Mouse (Mus musculus) intestine, postnatal 0 days (tissue): Measurements from ENCODE around the gene Scgn. TPM values are rescaled to one million over a fixed set of nuclear protein-coding genes. Genes with fewer than 3 reads are reported as not detected.

Source experiments
- ATAC-seq: fragments of 200-750 bp; cut with Nextera tagmentation; 2 replicates; pipeline ENCODE4 v1.8.0; 2017; ENCODE audit warnings: mild to moderate bottlenecking, moderate TSS enrichment, moderate library complexity
- H3K27ac ChIP-seq: fragments of 300-500 bp; sonication (generic); 2 replicates; pipeline ENCODE4 v1.5.1; 2014; ENCODE audit warnings: mild to moderate bottlenecking, low read depth, low read length, moderate library complexity
- H3K27me3 ChIP-seq: fragments of 300-500 bp; sonication (generic); replicated peaks from 2 replicates; pipeline ENCODE4 v1.6.1; 2014; ENCODE audit warnings: low read length, mixed read lengths; ENCODE audit not compliant: control insufficient read depth, insufficient read depth
- H3K36me3 ChIP-seq: fragments of 300-500 bp; sonication (generic); 2 replicates; pipeline ENCODE4 v1.6.1; 2014; ENCODE audit warnings: mild to moderate bottlenecking, moderate library complexity; ENCODE audit not compliant: control insufficient read depth, insufficient read depth
- H3K4me1 ChIP-seq: fragments of 300-500 bp; sonication (generic); replicated peaks from 2 replicates; pipeline ENCODE4 v1.6.1; 2014; ENCODE audit warnings: antibody characterized with exemption, low read length, mixed read lengths; ENCODE audit not compliant: control insufficient read depth, insufficient read depth
- H3K4me2 ChIP-seq: fragments of 300-500 bp; sonication (generic); replicated peaks from 2 replicates; pipeline ENCODE4 v1.6.1; 2014; ENCODE audit warnings: low read depth, mild to moderate bottlenecking, moderate library complexity
- H3K4me3 ChIP-seq: fragments of 300-500 bp; sonication (generic); 2 replicates; pipeline ENCODE4 v1.5.1; 2014; ENCODE audit warnings: low read depth, low read length
- H3K9ac ChIP-seq: fragments of 300-500 bp; sonication (generic); 2 replicates; pipeline ENCODE4 v1.6.1; 2014; ENCODE audit warnings: mild to moderate bottlenecking, low read depth, low read length
- H3K9me3 ChIP-seq: fragments of 300-500 bp; sonication (generic); 2 replicates; pipeline ENCODE4 v1.6.1; 2016; ENCODE audit warnings: mixed run types; ENCODE audit not compliant: control insufficient read depth
- CTCF ChIP-seq: sonication (generic); IDR thresholded peaks from 2 replicates; pipeline ENCODE4 v1.5.1; 2016; ENCODE audit warnings: low read depth, mild to moderate bottlenecking, control low read depth, antibody characterized with exemption, moderate library complexity
- WGBS: fragments of 180-500 bp; shearing (Covaris S2); extraction: QIAGEN DNeasy Blood & Tissue Kit; methylation state at CpG from one replicate; pipeline ENCODE4 v1.1.7; 2014; 5-methylcytosine and 5-hydroxymethylcytosine counted together
- polyA plus RNA-seq: library from polyadenylated mRNA; unstranded; fragments of >200 nt; fragmentation: Nextera tagmentation; extraction: Ambion mirVana; gene quantifications from 2 replicates; pipeline ENCODE4 v1.2.1, GENCODE M21; 2015

The Scgn gene
- polyA plus RNA-seq, 1 experiment from 2014 or later: 9.0 TPM

DNA sequence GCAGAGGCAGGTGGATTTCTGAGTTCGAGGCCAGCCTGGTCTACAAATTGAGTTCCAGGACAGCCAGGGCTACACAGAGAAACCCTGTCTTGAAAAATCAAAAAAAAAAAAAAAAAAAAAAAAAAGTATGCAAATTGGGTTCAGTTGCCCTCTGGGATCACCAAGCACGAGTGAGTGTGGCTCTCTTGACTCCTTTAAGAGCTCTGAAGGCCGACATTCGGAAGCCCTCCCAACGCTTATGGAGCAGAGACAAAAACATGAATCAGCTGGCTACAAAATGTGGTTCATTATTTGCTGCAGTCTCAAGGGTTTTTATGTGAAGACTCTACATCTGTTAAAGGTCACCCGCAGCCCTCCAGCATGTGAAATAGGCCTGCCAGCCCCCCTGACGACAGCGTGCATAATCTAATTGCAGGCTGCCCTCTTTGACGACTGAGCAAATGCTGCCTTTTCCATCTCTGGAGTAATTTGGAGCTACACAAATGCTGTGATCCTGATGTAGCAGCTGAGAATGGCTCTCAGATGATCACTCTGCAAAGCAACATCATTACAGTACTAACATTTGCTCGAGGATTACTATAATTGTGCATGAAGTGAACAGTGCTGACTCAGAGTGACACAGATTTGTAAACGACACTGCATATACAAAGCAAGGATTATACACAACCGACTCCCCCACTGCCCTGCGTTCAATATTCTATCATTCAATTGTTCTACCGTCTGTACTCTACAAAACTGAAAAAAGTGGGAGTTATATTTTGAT is 41.3 kb downstream of the Scgn start:
- ATAC-seq: no peak
- WGBS: 63% methylated on average over 14 of the region's 14 CpGs
- H3K4me2 ChIP-seq: no peak overlapping the region
- H3K9me3 ChIP-seq: no peaks in the 10 kb centered on the region
- no peaks in the 10 kb centered on the region for H3K4me1 ChIP-seq
- no peak overlapping the region for H3K4me3 ChIP-seq
- no peaks in the 10 kb centered on the region for H3K27me3 ChIP-seq
- H3K27ac ChIP-seq: no peak overlapping the region
- H3K36me3 ChIP-seq: no peaks in the 10 kb centered on the region
- H3K9ac ChIP-seq: no peak overlapping the region
- TF ChIP-seq CTCF: no peak

DNA sequence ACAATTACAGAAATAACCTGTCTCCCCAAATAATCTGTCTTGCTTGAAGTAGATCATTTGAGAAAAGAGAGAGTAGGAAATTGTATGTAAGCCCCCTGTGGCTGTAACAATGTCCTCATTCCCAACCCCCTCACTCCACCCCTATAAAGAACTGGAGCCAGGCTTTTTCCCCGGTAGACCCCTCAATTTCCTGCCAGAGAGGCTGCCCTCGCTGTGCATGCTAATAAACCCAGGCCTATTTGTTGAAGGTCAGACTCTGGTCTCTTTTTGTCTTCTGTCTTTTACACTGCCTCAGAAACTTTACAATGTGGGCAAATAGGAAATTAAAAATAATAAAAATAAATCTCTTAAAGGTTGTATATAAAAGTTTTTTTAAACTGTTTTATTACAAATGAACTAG is 44.8 kb downstream of the Scgn start:
- H3K9ac ChIP-seq: no peak overlapping the region
- no peak for ATAC-seq
- H3K4me2 ChIP-seq: no peak overlapping the region
- H3K9me3 ChIP-seq: no peaks in the 10 kb centered on the region
- H3K4me3 ChIP-seq: no peak overlapping the region
- H3K27me3 ChIP-seq: no peaks in the 10 kb centered on the region
- no peaks in the 10 kb centered on the region for H3K36me3 ChIP-seq
- no peak overlapping the region for H3K27ac ChIP-seq
- TF ChIP-seq CTCF: no peak
- WGBS: 47% methylated on average over 2 of the region's 2 CpGs
- no peaks in the 10 kb centered on the region for H3K4me1 ChIP-seq

DNA sequence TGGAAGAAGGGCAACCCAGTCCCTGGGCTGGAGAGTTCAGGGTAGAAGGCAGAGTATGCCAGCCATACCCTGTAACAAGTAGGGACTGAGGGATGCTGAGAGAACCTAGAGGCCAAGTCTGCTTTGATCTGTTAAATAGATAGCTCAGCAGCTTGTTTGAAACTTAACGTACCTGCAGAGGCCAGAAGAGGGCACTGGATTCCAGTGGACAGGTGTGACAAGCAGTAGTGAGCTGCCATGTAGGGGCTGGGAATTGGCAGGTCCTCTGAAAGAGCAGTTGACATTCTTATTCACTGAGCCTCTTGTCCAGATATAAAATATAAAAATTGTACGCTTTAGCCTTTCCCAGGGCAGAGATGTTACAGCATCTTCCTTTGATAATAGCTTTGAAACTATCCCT is 48.2 kb downstream of the Scgn start:
- H3K27me3 ChIP-seq: no peaks in the 10 kb centered on the region
- 54% methylated on average over 2 of the region's 2 CpGs for WGBS
- ATAC-seq: no peak
- H3K9me3 ChIP-seq: no peaks in the 10 kb centered on the region
- H3K4me2 ChIP-seq: no peak overlapping the region
- H3K4me1 ChIP-seq: no peaks in the 10 kb centered on the region
- no peaks in the 10 kb centered on the region for H3K36me3 ChIP-seq
- no peak overlapping the region for H3K27ac ChIP-seq
- no peak overlapping the region for H3K4me3 ChIP-seq
- H3K9ac ChIP-seq: no peak overlapping the region
- peak; percentile 68 for TF ChIP-seq CTCF

DNA sequence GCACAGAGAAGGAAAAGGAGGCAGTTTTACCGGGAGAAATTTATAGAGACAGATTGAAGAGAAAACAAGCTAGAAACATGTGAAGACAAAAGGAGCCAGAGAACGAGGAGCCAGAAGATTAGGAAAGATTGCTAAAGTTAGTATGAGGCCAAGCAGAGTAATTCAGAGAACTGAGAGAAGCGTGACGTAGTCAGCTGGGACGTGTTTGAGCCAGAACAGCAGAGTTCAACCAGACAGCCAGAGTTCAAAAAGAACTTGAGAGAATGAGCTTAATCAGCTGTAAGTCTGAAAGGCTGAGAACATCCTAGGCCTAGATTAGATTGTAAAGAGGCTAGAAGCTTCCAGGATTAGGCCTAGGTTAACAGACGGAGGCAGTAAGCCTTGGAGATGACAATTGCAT is 50.7 kb downstream of the Scgn start:
- Histone ChIP-seq H3K36me3 (no peaks in the 10 kb centered on the region), H3K9me3 (no peaks in the 10 kb centered on the region), H3K27ac (no peak overlapping the region), H3K9ac (no peak overlapping the region), H3K27me3 (no peaks in the 10 kb centered on the region), H3K4me3 (no peak overlapping the region), H3K4me1 (no peaks in the 10 kb centered on the region), H3K4me2 (no peak overlapping the region)
- WGBS: 60% methylated on average over 6 of the region's 6 CpGs
- TF ChIP-seq CTCF: no peak
- no peak for ATAC-seq

DNA sequence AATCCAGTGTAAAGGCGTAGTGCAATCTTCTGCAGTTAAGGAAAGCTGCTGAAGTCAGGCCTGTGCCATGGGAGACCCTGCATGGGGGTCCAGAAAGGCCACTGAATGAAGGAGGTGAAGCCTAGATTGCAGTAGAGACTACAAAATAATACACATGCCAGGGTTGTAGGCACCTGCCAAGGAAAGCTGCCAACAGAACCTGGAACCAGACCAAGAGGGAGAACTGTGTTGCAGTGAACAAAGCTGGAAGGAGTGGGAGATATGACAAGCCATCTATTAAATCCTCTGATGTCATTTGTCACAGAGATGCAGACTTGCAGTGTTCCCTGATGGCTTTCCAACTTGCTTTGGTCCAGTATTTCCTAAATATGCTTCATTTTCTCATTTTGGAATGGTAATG is 52.3 kb downstream of the Scgn start:
- Histone ChIP-seq H3K9ac (no peak overlapping the region), H3K4me2 (no peak overlapping the region), H3K27me3 (no peaks in the 10 kb centered on the region), H3K27ac (no peak overlapping the region), H3K4me1 (no peaks in the 10 kb centered on the region), H3K4me3 (no peak overlapping the region), H3K36me3 (no peaks in the 10 kb centered on the region), H3K9me3 (no peaks in the 10 kb centered on the region)
- no peak for ATAC-seq
- WGBS: 90% methylated on average over 1 of the region's 1 CpGs
- no peak for TF ChIP-seq CTCF

DNA sequence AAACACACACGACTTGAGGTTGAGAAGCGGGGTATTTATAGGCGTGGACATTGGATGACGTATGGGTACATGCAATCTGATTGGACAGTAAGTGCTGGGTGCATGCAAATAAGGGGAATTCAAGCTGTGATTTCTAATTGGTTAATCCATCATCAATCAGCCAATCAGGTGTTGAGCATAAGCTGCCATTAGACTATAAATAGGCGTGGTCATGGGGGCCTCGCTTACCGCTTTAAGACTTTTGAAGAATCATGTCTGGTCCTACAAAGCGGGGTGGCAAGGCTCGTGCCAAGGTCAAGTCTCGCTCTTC is 56.8 kb downstream of the Scgn start, which contains the start of gene Hist1h2aa:
Hist1h2aa (plus strand) TSS at position 252 of the 310 bp plus-strand sequence.
- 90% methylated on average over 10 of the region's 10 CpGs for WGBS
- H3K4me2 ChIP-seq: no peak within 1 kb of the TSS
- H3K9ac ChIP-seq: no peak within 1 kb of the TSS
- 0 out of 2 replicates have a peak, but pooled peaks cover 4% of the 10 kb centered on the region for H3K4me1 ChIP-seq
- ATAC-seq: no peak
- H3K27me3 ChIP-seq: no peaks in the 10 kb centered on the region
- H3K27ac ChIP-seq: no peak within 1 kb of the TSS
- no peaks in the 10 kb centered on the region for H3K36me3 ChIP-seq
- no peak for TF ChIP-seq CTCF
- no peak within 1 kb of the TSS for H3K4me3 ChIP-seq
- H3K9me3 ChIP-seq: no peaks in the 10 kb centered on the region
